ENCODE assay signal across 13 mouse cellular contexts in genomic region chr19:46957971-46958370, GRCm38 (mm10). TPM values are rescaled to one million over a fixed set of nuclear protein-coding genes. Genes with fewer than 3 reads are reported as not detected.
"Had no signal": no experiment of that assay in that cellular context is flagged by ENCODE, and none has a peak within 500 bp of the region (broad histone marks: within the 10 kb centered on the region; RNA-seq: fewer than 3 reads in every experiment).

No protein-coding gene starts in this region.

- H3K4me3 ChIP-seq: midbrain, embryonic 15.5 days had no signal

- H3K27ac ChIP-seq: midbrain, embryonic 15.5 days had no signal

- H3K4me2 ChIP-seq: midbrain, embryonic 15.5 days had no signal

- DNase-seq: kidney, adult 8-10 months; kidney, postnatal 25 days; layer of hippocampus, adult 9-11 months; lung, adult 2 months; right cerebral cortex, postnatal 14 days; thymus, adult 18-20 months; thymus, postnatal 14 days had no signal

- ATAC-seq: inflammation-experienced regulatory T-cells, adult 6 months; intestine, postnatal 0 days; lung, postnatal 0 days; midbrain, embryonic 15.5 days had no signal

- H3K9ac ChIP-seq: midbrain, embryonic 15.5 days had no signal

- H3K9me3 ChIP-seq: midbrain, embryonic 15.5 days had no signal

- H3K36me3 ChIP-seq: midbrain, embryonic 15.5 days had no signal

- H3K27me3 ChIP-seq: midbrain, embryonic 15.5 days had no signal

RNA-seq across cellular contexts. Expression of gene Ina, which starts 56.5 kb away (rescaled TPM):
- total RNA-seq: megakaryocyte progenitor cell, adult 5-6 weeks; monocyte, adult 5-6 weeks had no signal
- polyA plus RNA-seq: inflammation-experienced regulatory T-cells, adult 6 months had no signal
